Comparison of ENCODE assay signal across 25 mouse cellular contexts in genomic region chr12:36150737-36151136, GRCm38 (mm10). TPM values are rescaled to one million over a fixed set of nuclear protein-coding genes. Genes with fewer than 3 reads are reported as not detected.
DNase-seq lines count a peak whose midpoint lies in the region; ATAC-seq and TF ChIP-seq lines count a peak whose summit lies in the region.
"Had no signal": no experiment of that assay in that cellular context is flagged by ENCODE, and none has a peak within 500 bp of the region (broad histone marks: within the 10 kb centered on the region; RNA-seq: fewer than 3 reads in every experiment).

No protein-coding gene starts in this region.

- H3K4me2 ChIP-seq in forebrain, postnatal 0 days (ENCODE audit: low read depth) = no peak overlapping the region
- no peak overlapping the region for H3K4me2 ChIP-seq in forebrain, embryonic 11.5 days (ENCODE audit: low read depth, low read length, severe bottlenecking)
- peak overlapping the region; percentile 10 for H3K4me2 ChIP-seq in heart, embryonic 15.5 days
- H3K4me2 ChIP-seq in heart, postnatal 0 days (ENCODE audit: low read depth, low read length) = peak overlapping the region; percentile 11; the same call in 1 of the 2 replicates
- H3K4me2 ChIP-seq: forebrain, embryonic 12.5 days; intestine, embryonic 15.5 days; midbrain, embryonic 13.5 days had no signal

- H3K4me3 ChIP-seq in forebrain, postnatal 0 days (ENCODE audit: low read depth, low read length) = no peak overlapping the region
- H3K4me3 ChIP-seq in forebrain, embryonic 11.5 days (ENCODE audit: low read depth, low read length) = no peak overlapping the region
- H3K4me3 ChIP-seq in heart, embryonic 10.5 days = peak overlapping the region; percentile 22; the same call in 1 of the 2 replicates
- H3K4me3 ChIP-seq in heart, embryonic 15.5 days = no peak overlapping the region
- H3K4me3 ChIP-seq in heart, postnatal 0 days (ENCODE audit: low read depth, low read length) = no peak overlapping the region
- H3K4me3 ChIP-seq: erythroblast, embryonic 14.5 days; forebrain, embryonic 12.5 days; hindbrain, embryonic 10.5 days; intestine, embryonic 15.5 days; midbrain, embryonic 13.5 days had no signal

- TF ChIP-seq CTCF in forebrain, postnatal 0 days (IDR thresholded peaks at IDR 0.05; ENCODE audit: low read depth) = no peak
- TF ChIP-seq CTCF in heart, postnatal 0 days (IDR thresholded peaks at IDR 0.05; ENCODE audit: low read depth) = no peak

- ATAC-seq in forebrain, postnatal 0 days = peak; percentile 56; the same call in 1 of the 2 replicates
- no peak for ATAC-seq in forebrain, embryonic 11.5 days (replicated peaks; ENCODE audit: low FRiP score)
- ATAC-seq in heart, embryonic 15.5 days (replicated peaks; ENCODE audit: insufficient number of reproducible peaks, insufficient read depth, low FRiP score, low read depth) = no peak; the same call in 1 of the 2 replicates
- ATAC-seq in heart, postnatal 0 days (ENCODE audit: insufficient read depth, low read depth) = no peak
- ATAC-seq: CD4-positive, CD25-positive, alpha-beta regulatory T cell, adult 4 months; hindbrain, embryonic 16.5 days; intestine, embryonic 15.5 days; midbrain, embryonic 13.5 days had no signal

- H3K9ac ChIP-seq in forebrain, postnatal 0 days = no peak overlapping the region
- H3K9ac ChIP-seq in forebrain, embryonic 11.5 days (ENCODE audit: low read length) = no peak overlapping the region
- no peak overlapping the region for H3K9ac ChIP-seq in heart, embryonic 15.5 days
- H3K9ac ChIP-seq in heart, postnatal 0 days (replicated peaks; ENCODE audit: low read depth, low read length) = no peak overlapping the region
- H3K9ac ChIP-seq: forebrain, embryonic 12.5 days; intestine, embryonic 15.5 days; liver, embryonic 14.5 days; midbrain, embryonic 13.5 days had no signal

- H3K27ac ChIP-seq in forebrain, postnatal 0 days (ENCODE audit: low read depth, low read length) = no peak overlapping the region
- H3K27ac ChIP-seq in forebrain, embryonic 11.5 days (ENCODE audit: low read depth, low read length) = no peak overlapping the region
- peak overlapping the region; percentile 67 for H3K27ac ChIP-seq in heart, embryonic 10.5 days
- H3K27ac ChIP-seq in heart, embryonic 15.5 days = peak overlapping the region; percentile 74
- peak overlapping the region; percentile 76 for H3K27ac ChIP-seq in heart, postnatal 0 days (ENCODE audit: low read depth)
- H3K27ac ChIP-seq: forebrain, embryonic 12.5 days; hindbrain, embryonic 10.5 days; intestine, embryonic 15.5 days; liver, embryonic 14.5 days; macrophage; midbrain, embryonic 13.5 days had no signal

- H3K9me3 ChIP-seq in forebrain, postnatal 0 days (ENCODE audit: low read length) = no peaks in the 10 kb centered on the region
- H3K9me3 ChIP-seq in forebrain, embryonic 11.5 days (ENCODE audit: control insufficient read depth, low read length) = no peaks in the 10 kb centered on the region
- no peaks in the 10 kb centered on the region for H3K9me3 ChIP-seq in heart, embryonic 10.5 days
- no peaks in the 10 kb centered on the region for H3K9me3 ChIP-seq in heart, embryonic 15.5 days (replicated peaks)
- 0 out of 2 replicates have a peak, but pooled peaks cover 5% of the 10 kb centered on the region for H3K9me3 ChIP-seq in heart, postnatal 0 days (replicated peaks; ENCODE audit: control insufficient read depth, low read length)
- H3K9me3 ChIP-seq: intestine, embryonic 15.5 days; midbrain, embryonic 13.5 days had no signal

- peaks cover 3% of the 10 kb centered on the region; the same call in 1 of the 2 replicates for H3K4me1 ChIP-seq in forebrain, postnatal 0 days (ENCODE audit: insufficient read depth)
- no peaks in the 10 kb centered on the region for H3K4me1 ChIP-seq in forebrain, embryonic 11.5 days (replicated peaks; ENCODE audit: control insufficient read depth, insufficient read depth, low read length)
- H3K4me1 ChIP-seq in heart, embryonic 10.5 days = peaks cover 22% of the 10 kb centered on the region
- peaks cover 36% of the 10 kb centered on the region for H3K4me1 ChIP-seq in heart, embryonic 15.5 days (replicated peaks)
- H3K4me1 ChIP-seq in heart, postnatal 0 days (ENCODE audit: control insufficient read depth, insufficient read depth) = peaks cover 52% of the 10 kb centered on the region

- H3K36me3 ChIP-seq in forebrain, postnatal 0 days (ENCODE audit: insufficient read depth) = no peaks in the 10 kb centered on the region
- H3K36me3 ChIP-seq in forebrain, embryonic 11.5 days (ENCODE audit: control insufficient read depth, insufficient read depth, low read length) = no peaks in the 10 kb centered on the region; the same call in 1 of the 2 replicates
- H3K36me3 ChIP-seq in heart, embryonic 10.5 days = peaks cover 4% of the 10 kb centered on the region; the same call in 1 of the 2 replicates
- peaks cover 4% of the 10 kb centered on the region; the same call in 1 of the 2 replicates for H3K36me3 ChIP-seq in heart, embryonic 15.5 days
- no peaks in the 10 kb centered on the region for H3K36me3 ChIP-seq in heart, postnatal 0 days (replicated peaks; ENCODE audit: control insufficient read depth, insufficient read depth, low read length)
- H3K36me3 ChIP-seq: forebrain, embryonic 12.5 days; intestine, embryonic 15.5 days had no signal

- TF ChIP-seq EP300 in heart, postnatal 0 days (IDR thresholded peaks at IDR 0.05; ENCODE audit: low read depth) = no peak

- no peaks in the 10 kb centered on the region for H3K27me3 ChIP-seq in forebrain, postnatal 0 days (ENCODE audit: insufficient read depth, low read length)
- H3K27me3 ChIP-seq in forebrain, embryonic 11.5 days (ENCODE audit: control insufficient read depth, insufficient read depth, low read length) = no peaks in the 10 kb centered on the region
- H3K27me3 ChIP-seq in heart, embryonic 10.5 days (ENCODE audit: insufficient read depth, poor library complexity, severe bottlenecking) = no peaks in the 10 kb centered on the region
- H3K27me3 ChIP-seq in heart, embryonic 15.5 days = no peaks in the 10 kb centered on the region
- no peaks in the 10 kb centered on the region for H3K27me3 ChIP-seq in heart, postnatal 0 days (ENCODE audit: control insufficient read depth, insufficient read depth, low read length)
- H3K27me3 ChIP-seq: forebrain, embryonic 12.5 days; intestine, embryonic 15.5 days; midbrain, embryonic 13.5 days had no signal

- WGBS in forebrain, postnatal 0 days = 55% methylated on average over 2 of the region's 2 CpGs
- 97% methylated on average over 2 of the region's 2 CpGs for WGBS in forebrain, embryonic 11.5 days
- WGBS in heart, embryonic 10.5 days = 44% methylated on average over 2 of the region's 2 CpGs
- WGBS in heart, embryonic 15.5 days = 45% methylated on average over 2 of the region's 2 CpGs
- WGBS in heart, postnatal 0 days = 33% methylated on average over 2 of the region's 2 CpGs

- DNase-seq in forebrain, postnatal 0 days = peak; percentile 20
- DNase-seq in forebrain, embryonic 11.5 days (ENCODE audit: low spot score) = no peak
- DNase-seq in heart, embryonic 10.5 days (ENCODE audit: low spot score) = no peak
- no peak for DNase-seq in heart, adult 9 months (ENCODE audit: low spot score in 2 of 2)
- DNase-seq in heart, adult 18-20 months = no peak
- DNase-seq in heart, postnatal 0 days (ENCODE audit: low spot score) = no peak
- DNase-seq: adrenal gland, postnatal 14 days; gastrocnemius, postnatal 36 days; kidney, adult 2 months; kidney, postnatal 36 days; liver; lung, adult 2 months; lung, postnatal 10 days; thymus, adult 2 months; thymus, postnatal 36 days had no signal

RNA-seq across cellular contexts. Expression of gene Ankmy2, which starts 6.2 kb away (rescaled TPM):
- total RNA-seq in forebrain, postnatal 0 days (2014; rRNA removed) = 77.7 and 80.0 TPM in 2 replicates
- 65.3 and 78.6 TPM in 2 replicates for polyA plus RNA-seq in forebrain, postnatal 0 days (2015; fragmentation: Nextera tagmentation; extraction: Ambion mirVana)
- polyA plus RNA-seq in forebrain, embryonic 11.5 days (2014; fragmentation: Nextera tagmentation; extraction: Ambion mirVana) = 26.3 and 30.6 TPM in 2 replicates
- 24.1 and 27.0 TPM in 2 replicates for polyA plus RNA-seq in heart, embryonic 10.5 days (2016; fragmentation: Nextera tagmentation; extraction: Ambion mirVana)
- 26.7 and 27.0 TPM in 2 replicates for polyA plus RNA-seq in heart, embryonic 15.5 days (2015; fragmentation: Nextera tagmentation; extraction: Ambion mirVana)
- 10 to 100 TPM; 12.7 to 14.6 TPM for total RNA-seq in heart, adult 18-20 months (2021)
- 8.9 and 9.9 TPM in 2 replicates for total RNA-seq in heart, postnatal 0 days (2014; rRNA removed; ENCODE audit: low replicate concordance)
- polyA plus RNA-seq in heart, postnatal 0 days (2015; fragmentation: Nextera tagmentation; extraction: Ambion mirVana) = 23.1 and 24.8 TPM in 2 replicates

RNA-seq across cellular contexts. Expression of gene Bzw2, which starts 7.1 kb away (rescaled TPM):
- total RNA-seq in forebrain, postnatal 0 days (2014; rRNA removed) = 379 and 428 TPM in 2 replicates
- 433 and 494 TPM in 2 replicates for polyA plus RNA-seq in forebrain, postnatal 0 days (2015; fragmentation: Nextera tagmentation; extraction: Ambion mirVana)
- 271 and 279 TPM in 2 replicates for polyA plus RNA-seq in forebrain, embryonic 11.5 days (2014; fragmentation: Nextera tagmentation; extraction: Ambion mirVana)
- 222 and 241 TPM in 2 replicates for polyA plus RNA-seq in heart, embryonic 10.5 days (2016; fragmentation: Nextera tagmentation; extraction: Ambion mirVana)
- 186 and 205 TPM in 2 replicates for polyA plus RNA-seq in heart, embryonic 15.5 days (2015; fragmentation: Nextera tagmentation; extraction: Ambion mirVana)
- total RNA-seq in heart, adult 18-20 months (2021) = 100 to 1,000 TPM; 192 to 199 TPM
- total RNA-seq in heart, postnatal 0 days (2014; rRNA removed; ENCODE audit: low replicate concordance) = 147 and 151 TPM in 2 replicates
- polyA plus RNA-seq in heart, postnatal 0 days (2015; fragmentation: Nextera tagmentation; extraction: Ambion mirVana) = 189 and 203 TPM in 2 replicates

Comparison
In these comparisons a context has a peak if more than half of its experiments do, and no peak if none do; other contexts are left out.
1. H3K27ac ChIP-seq: peak in heart, embryonic 10.5 days (single experiment), heart, embryonic 15.5 days (single experiment) and heart, postnatal 0 days (single experiment); none in forebrain, postnatal 0 days (single experiment) and forebrain, embryonic 11.5 days (single experiment).
2. H3K4me2 ChIP-seq: peak in heart, embryonic 15.5 days (single experiment) and heart, postnatal 0 days (single experiment); none in forebrain, postnatal 0 days (single experiment) and forebrain, embryonic 11.5 days (single experiment).